8 mouse cellular contexts compared by ENCODE assay signal in the genomic region with DNA sequence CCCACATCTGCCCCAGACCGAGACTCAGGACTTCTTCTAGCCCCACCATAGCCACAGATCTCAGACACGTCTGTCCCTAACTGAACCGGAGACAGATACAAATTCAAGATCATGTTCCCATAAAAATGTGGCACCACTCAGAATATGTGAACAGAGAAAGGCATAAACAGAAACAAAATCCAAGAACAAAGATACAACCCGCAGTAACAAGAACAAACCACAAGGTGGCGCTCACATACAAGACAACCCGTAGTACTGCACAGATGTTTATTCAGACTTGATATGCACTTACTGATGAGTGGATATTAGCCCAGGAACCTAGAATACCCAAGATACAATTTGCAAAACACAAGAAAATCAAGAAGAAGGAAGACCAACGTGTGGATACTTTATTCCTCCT.
A peak's percentile ranks its signal among the peaks of the same experiment; 100 is the strongest.
DNase-seq lines count a peak whose midpoint lies in the region; ATAC-seq lines count a peak whose summit lies in the region.

No protein-coding gene starts in this region.

- H3K9ac ChIP-seq in intestine, embryonic 14.5 days (ENCODE audit: low read length): no peak overlapping the region
- H3K9ac ChIP-seq in intestine, embryonic 15.5 days: no peak overlapping the region
- no peak overlapping the region for H3K9ac ChIP-seq in midbrain, embryonic 12.5 days (replicated peaks)

- H3K27ac ChIP-seq in intestine, embryonic 14.5 days (ENCODE audit: low read depth): no peak overlapping the region
- H3K27ac ChIP-seq in intestine, embryonic 15.5 days: no peak overlapping the region
- no peak overlapping the region for H3K27ac ChIP-seq in midbrain, embryonic 12.5 days (replicated peaks)

- no peaks in the 10 kb centered on the region for H3K4me1 ChIP-seq in intestine, embryonic 14.5 days (replicated peaks; ENCODE audit: control insufficient read depth, insufficient read depth, low read length)
- H3K4me1 ChIP-seq in intestine, embryonic 15.5 days (replicated peaks): no peaks in the 10 kb centered on the region
- no peaks in the 10 kb centered on the region for H3K4me1 ChIP-seq in midbrain, embryonic 12.5 days

- H3K4me3 ChIP-seq in intestine, embryonic 14.5 days (ENCODE audit: low read depth, low read length): no peak overlapping the region
- no peak overlapping the region for H3K4me3 ChIP-seq in intestine, embryonic 15.5 days (replicated peaks)
- no peak overlapping the region for H3K4me3 ChIP-seq in midbrain, embryonic 12.5 days

- H3K4me2 ChIP-seq in intestine, embryonic 14.5 days (ENCODE audit: low read length): no peak overlapping the region
- H3K4me2 ChIP-seq in intestine, embryonic 15.5 days (replicated peaks): no peak overlapping the region
- H3K4me2 ChIP-seq in midbrain, embryonic 12.5 days (replicated peaks): no peak overlapping the region

- no peak for ATAC-seq in intestine, embryonic 14.5 days (replicated peaks; ENCODE audit: low FRiP score, low TSS enrichment, low read depth)
- ATAC-seq in intestine, embryonic 15.5 days: no peak
- ATAC-seq in midbrain, embryonic 12.5 days (ENCODE audit: low FRiP score, low read depth): 0 out of 2 replicates have a peak, but pooled peaks have one; percentile 47

- H3K9me3 ChIP-seq in intestine, embryonic 14.5 days (ENCODE audit: control insufficient read depth, low read length): no peaks in the 10 kb centered on the region
- no peaks in the 10 kb centered on the region for H3K9me3 ChIP-seq in intestine, embryonic 15.5 days
- no peaks in the 10 kb centered on the region for H3K9me3 ChIP-seq in midbrain, embryonic 12.5 days

- no peaks in the 10 kb centered on the region for H3K27me3 ChIP-seq in intestine, embryonic 14.5 days (replicated peaks; ENCODE audit: control insufficient read depth, insufficient read depth, low read length)
- H3K27me3 ChIP-seq in intestine, embryonic 15.5 days (replicated peaks): no peaks in the 10 kb centered on the region
- no peaks in the 10 kb centered on the region for H3K27me3 ChIP-seq in midbrain, embryonic 12.5 days

- DNase-seq in intestine, embryonic 14.5 days (ENCODE audit: low spot score): peak; percentile 54
- DNase-seq in ES-CJ7 (ENCODE audit: low read depth, low spot score): peak; percentile 37
- peak; percentile 34 for DNase-seq in c-Kit-positive CD71-positive TER-119-positive erythroid progenitor cells, embryonic 14.5 days (ENCODE audit: low spot score)
- peak; percentile 56 for DNase-seq in forelimb bud, embryonic 11.5 days (ENCODE audit: low read depth, low spot score)
- DNase-seq in layer of hippocampus, adult 9-10 months (ENCODE audit: low spot score): peak; percentile 39
- peak; percentile 46 for DNase-seq in thymus, postnatal 0 days (ENCODE audit: low spot score)

- 22% methylated on average over 7 of the region's 7 CpGs for WGBS in intestine, embryonic 14.5 days
- 18% methylated on average over 7 of the region's 7 CpGs for WGBS in intestine, embryonic 15.5 days
- 27% methylated on average over 7 of the region's 7 CpGs for WGBS in midbrain, embryonic 12.5 days

- no peaks in the 10 kb centered on the region for H3K36me3 ChIP-seq in intestine, embryonic 14.5 days (ENCODE audit: control insufficient read depth, insufficient read depth, low read length)
- no peaks in the 10 kb centered on the region for H3K36me3 ChIP-seq in intestine, embryonic 15.5 days
- no peaks in the 10 kb centered on the region for H3K36me3 ChIP-seq in midbrain, embryonic 12.5 days
